Mouse (Mus musculus): Measurements from ENCODE around the gene Trmt2b. TPM values are rescaled to one million over a fixed set of nuclear protein-coding genes. Genes with fewer than 3 reads are reported as not detected.
"Not testable (repeated sequence)": the region's sequence is repeated elsewhere in the genome, so short reads cannot be mapped to it uniquely, and the experiment has no call there.

The Trmt2b gene
- total RNA-seq, 2 experiments from 2014 or later = 9.2 to 10.6 TPM

GRCm38 (mm10) chrX:134220618-134221017, 56.2 kb downstream of the Trmt2b start:
- DNase-seq = no peak

GRCm38 (mm10) chrX:134218161-134218560, 58.6 kb downstream of the Trmt2b start:
- no peak for DNase-seq

- DNase-seq = no peak
Measured at GRCm38 (mm10) chrX:134211151-134211642, 65.6 kb downstream of the Trmt2b start.

- no peak for DNase-seq
Measured at GRCm38 (mm10) chrX:134208491-134208890, 68.3 kb downstream of the Trmt2b start.

- not testable (repeated sequence) for DNase-seq
Measured at GRCm38 (mm10) chrX:134187201-134187600, 89.6 kb downstream of the Trmt2b start, which contains the start of gene Arl13a. TSS of gene Arl13a (plus strand) at chrX:134187501.

GRCm38 (mm10) chrX:134174699-134175098, 102.1 kb downstream of the Trmt2b start:
- no peak for DNase-seq

Other genes starting within 250 kb of the Trmt2b start
- 10 to 100 TPM; 21.0 to 22.4 TPM for gene Cstf2, start 217.8 kb downstream of the Trmt2b start, total RNA-seq (2021)
- gene Xkrx, start 114.9 kb downstream of the Trmt2b start, total RNA-seq (2021) = under 1 TPM; 0.38 to 0.86 TPM
- gene Arl13a, start 89.5 kb downstream of the Trmt2b start, total RNA-seq (2021) = not detected
- gene Nox1, start 55.0 kb downstream of the Trmt2b start, total RNA-seq (2021) = under 1 TPM in 1 of 2 experiments, not detected in 1; 0.28 TPM
- gene Tmem35a, start 18.2 kb upstream of the Trmt2b start, total RNA-seq (2021) = 1 to 10 TPM; 1.5 to 1.7 TPM
- 1 to 10 TPM; 2.3 to 3.2 TPM for gene Cenpi, start 31.1 kb upstream of the Trmt2b start, total RNA-seq (2021)
- gene Drp2, start 127.6 kb upstream of the Trmt2b start, total RNA-seq (2021) = 10 to 100 TPM; 14.0 TPM
- gene Taf7l, start 199.5 kb upstream of the Trmt2b start, total RNA-seq (2021) = not detected